Mouse (Mus musculus) common myeloid progenitor, adult 5-6 weeks (primary cell): ENCODE data around the gene Gpd2. TPM values are rescaled to one million over a fixed set of nuclear protein-coding genes. Genes with fewer than 3 reads are reported as not detected.

ENCODE experiments used
- ATAC-seq: replicated peaks from 2 replicates; pipeline ENCODE4 v1.8.0; 2016; ENCODE audit warnings: low read depth, mild to moderate bottlenecking, moderate TSS enrichment, inconsistent platforms; ENCODE audit not compliant: poor library complexity, severe bottlenecking
- total RNA-seq: library from RNA; stranded (forward); fragments of 200-1000, 187-1606 nt; gene quantifications from 2 replicates; pipeline ENCODE4 v1.2.3, GENCODE M21; 2017

Gene Gpd2
- total RNA-seq, result 24.2 and 29.2 TPM in 2 replicates

GRCm38 (mm10) chr2:57237475-57237919 lies at the start of gene Gpd2:
TSS of gene Gpd2 (plus strand) at chr2:57237635.
- no peak for ATAC-seq

- ATAC-seq, result peak; percentile 19; the same call in 1 of the 2 replicates
These were observed 49.2 kb upstream of the Gpd2 start for GRCm38 (mm10) chr2:57188237-57188636.

GRCm38 (mm10) chr2:57190884-57191283 lies 46.6 kb upstream of the Gpd2 start:
- peak; percentile 93 for ATAC-seq

- peak; percentile 52; the same call in 1 of the 2 replicates for ATAC-seq
These were observed 38.4 kb upstream of the Gpd2 start for GRCm38 (mm10) chr2:57199046-57199445.

- ATAC-seq, result peak; percentile 68
These were observed 28.9 kb upstream of the Gpd2 start for GRCm38 (mm10) chr2:57208472-57209083.

- no peak for ATAC-seq
These were observed 26.1 kb upstream of the Gpd2 start for GRCm38 (mm10) chr2:57211049-57212001.

- ATAC-seq, result no peak
These were observed 24.1 kb upstream of the Gpd2 start for GRCm38 (mm10) chr2:57213364-57213763.

- peak; percentile 86 for ATAC-seq
These were observed 14.0 kb upstream of the Gpd2 start for GRCm38 (mm10) chr2:57223288-57224026.

GRCm38 (mm10) chr2:57225236-57225635 lies 12.2 kb upstream of the Gpd2 start:
- ATAC-seq, result no peak

GRCm38 (mm10) chr2:57227425-57227824 lies 10.0 kb upstream of the Gpd2 start:
- ATAC-seq, result 0 out of 2 replicates have a peak, but pooled peaks have one; percentile 23

- ATAC-seq, result peak; percentile 40; the same call in 1 of the 2 replicates
These were observed 7.7 kb upstream of the Gpd2 start for GRCm38 (mm10) chr2:57229647-57230240.

GRCm38 (mm10) chr2:57231432-57231831 lies 6.0 kb upstream of the Gpd2 start:
- no peak for ATAC-seq

GRCm38 (mm10) chr2:57232328-57232727 lies 5.1 kb upstream of the Gpd2 start:
- ATAC-seq, result peak; percentile 70

GRCm38 (mm10) chr2:57236246-57236645 lies 1.2 kb upstream of the Gpd2 start:
- ATAC-seq, result no peak

GRCm38 (mm10) chr2:57237026-57237425 lies 409 bp upstream of the Gpd2 start:
- no peak for ATAC-seq

- peak; percentile 88 for ATAC-seq
These were observed 632 bp downstream of the Gpd2 start for GRCm38 (mm10) chr2:57237920-57238613.

GRCm38 (mm10) chr2:57238614-57239165 lies 1.3 kb downstream of the Gpd2 start:
- peak; percentile 37 for ATAC-seq

- no peak for ATAC-seq
These were observed 1.9 kb downstream of the Gpd2 start for GRCm38 (mm10) chr2:57239356-57239755.

GRCm38 (mm10) chr2:57243987-57244386 lies 6.6 kb downstream of the Gpd2 start:
- no peak for ATAC-seq
